Mouse (Mus musculus): ENCODE results near the gene Fancf. TPM values are rescaled to one million over a fixed set of nuclear protein-coding genes. Genes with fewer than 3 reads are reported as not detected.

Fancf gene
- 8.4 and 10.1 TPM in 2 replicates for polyA plus RNA-seq (2015; fragmentation: Nextera tagmentation; extraction: Ambion mirVana)

DNA sequence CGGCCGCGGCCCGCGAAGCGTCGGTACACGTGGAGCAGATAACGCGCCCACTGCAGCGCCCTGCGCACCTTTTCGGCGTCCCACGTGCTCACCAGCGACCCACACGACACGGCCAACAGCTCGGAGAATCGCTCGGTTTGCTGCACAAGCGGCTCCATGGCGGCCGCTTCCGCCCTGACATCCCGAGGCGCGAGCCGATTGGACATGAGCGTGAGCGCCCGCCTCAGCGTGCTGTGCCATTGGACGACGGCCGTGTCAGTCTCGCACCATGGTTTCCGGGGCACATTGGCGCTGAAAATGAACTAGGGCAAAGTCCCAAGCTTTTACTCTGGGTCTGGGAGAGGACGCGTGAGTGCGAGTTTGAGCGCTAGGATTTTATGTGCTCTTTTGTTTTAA, at the start of gene Fancf:
Gene Fancf, minus strand, starts transcription at position 171 of the 396 bp plus-strand sequence.
- H3K36me3 ChIP-seq, result no peaks in the 10 kb centered on the region
- H3K9me3 ChIP-seq (replicated peaks), result no peaks in the 10 kb centered on the region
- no peaks in the 10 kb centered on the region for H3K27me3 ChIP-seq (replicated peaks)
- H3K27ac ChIP-seq (replicated peaks), result peak within 1 kb of the TSS; percentile 99
- peak within 1 kb of the TSS; percentile 77 for H3K4me2 ChIP-seq
- H3K9ac ChIP-seq (replicated peaks), result peak within 1 kb of the TSS; percentile 87
- H3K4me3 ChIP-seq (replicated peaks), result peak within 1 kb of the TSS; percentile 83
- ATAC-seq (ENCODE audit: low FRiP score), result peak; percentile 99
- peaks cover 26% of the 10 kb centered on the region for H3K4me1 ChIP-seq
- WGBS, result under 1% methylated on average over 43 of the region's 43 CpGs

DNA sequence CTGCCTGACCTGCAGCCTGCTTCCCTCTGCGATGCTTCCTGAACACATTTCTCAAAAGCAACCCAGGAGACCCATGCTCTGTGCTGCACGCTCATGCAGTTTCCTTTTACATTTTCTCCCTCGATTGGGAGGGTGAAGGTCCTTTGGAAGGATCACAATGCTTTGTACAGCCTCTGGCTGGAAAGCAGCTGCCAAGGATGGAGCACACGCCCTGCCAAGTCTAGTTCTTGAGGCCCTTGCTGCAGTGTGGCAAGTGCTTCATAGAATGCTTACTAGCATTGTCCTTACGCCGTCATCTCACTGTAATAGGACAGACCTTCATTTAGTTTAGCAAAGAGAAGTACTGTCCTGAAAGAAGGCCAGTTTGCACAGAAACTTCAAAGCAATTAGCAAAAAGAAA, 37.0 kb upstream of the Fancf start:
- WGBS, result 69% methylated on average over 6 of the region's 6 CpGs
- H3K9me3 ChIP-seq (replicated peaks), result no peaks in the 10 kb centered on the region
- no peaks in the 10 kb centered on the region for H3K4me1 ChIP-seq
- H3K27ac ChIP-seq (replicated peaks), result no peak overlapping the region
- H3K27me3 ChIP-seq (replicated peaks), result no peaks in the 10 kb centered on the region
- no peak overlapping the region for H3K4me3 ChIP-seq (replicated peaks)
- no peak for ATAC-seq (ENCODE audit: low FRiP score)
- no peak overlapping the region for H3K9ac ChIP-seq (replicated peaks)
- no peaks in the 10 kb centered on the region for H3K36me3 ChIP-seq
- no peak overlapping the region for H3K4me2 ChIP-seq

- H3K4me1 ChIP-seq, result no peaks in the 10 kb centered on the region
- 57% methylated on average over 2 of the region's 2 CpGs for WGBS
Measured at GRCm38 (mm10) chr7:51894939-51895338, 32.9 kb upstream of the Fancf start.

DNA sequence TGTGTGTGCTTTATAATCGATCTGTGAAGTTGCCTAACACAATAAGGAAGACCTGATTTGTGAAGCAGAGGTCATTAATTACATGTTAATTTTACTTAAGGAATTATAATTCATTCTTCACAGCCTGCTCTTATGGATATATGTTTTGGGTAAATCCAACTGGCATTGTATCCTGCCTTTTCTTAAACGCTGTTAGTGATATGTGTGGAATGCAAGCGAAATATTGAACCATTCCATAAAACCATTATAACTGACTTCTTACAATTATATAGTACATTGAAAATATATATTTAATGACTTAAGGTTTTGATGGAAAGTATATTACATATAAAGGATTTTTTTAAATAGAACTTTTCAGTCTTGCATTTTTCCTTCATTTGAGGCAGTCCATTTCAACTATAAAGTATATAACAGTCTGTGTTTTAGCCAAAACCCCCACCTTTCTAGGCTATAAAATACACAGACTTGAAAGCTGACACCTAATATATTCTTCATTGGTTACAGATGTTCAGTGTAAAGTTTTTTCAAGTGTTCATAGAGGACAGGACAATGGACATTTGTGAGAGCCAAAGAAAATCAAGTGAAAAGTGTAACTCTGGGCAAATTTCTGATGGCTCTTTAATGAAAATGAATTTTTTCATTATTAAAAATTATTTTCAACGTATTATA, 32.2 kb upstream of the Fancf start:
- no peak overlapping the region for H3K4me2 ChIP-seq
- no peaks in the 10 kb centered on the region for H3K4me1 ChIP-seq
- H3K9me3 ChIP-seq (replicated peaks), result no peaks in the 10 kb centered on the region
- no peak for ATAC-seq (ENCODE audit: low FRiP score)
- H3K27ac ChIP-seq (replicated peaks), result no peak overlapping the region
- no peak overlapping the region for H3K4me3 ChIP-seq (replicated peaks)
- H3K9ac ChIP-seq (replicated peaks), result no peak overlapping the region
- H3K36me3 ChIP-seq, result no peaks in the 10 kb centered on the region
- H3K27me3 ChIP-seq (replicated peaks), result no peaks in the 10 kb centered on the region
- 82% methylated on average over 4 of the region's 4 CpGs for WGBS

More at GRCm38 (mm10) chr7:51894939-51895338, 32.9 kb upstream of the Fancf start:
- Histone ChIP-seq H3K27me3 (replicated peaks) (no peaks in the 10 kb centered on the region), H3K9ac (replicated peaks) (no peak overlapping the region), H3K4me3 (replicated peaks) (no peak overlapping the region), H3K4me2 (no peak overlapping the region), H3K27ac (replicated peaks) (no peak overlapping the region), H3K9me3 (replicated peaks) (no peaks in the 10 kb centered on the region), H3K36me3 (no peaks in the 10 kb centered on the region)
- ATAC-seq (ENCODE audit: low FRiP score), result no peak

GRCm38 (mm10) chr7:51893008-51893407, 30.9 kb upstream of the Fancf start:
- WGBS, result 92% methylated on average over 4 of the region's 4 CpGs
- Histone ChIP-seq H3K36me3 (0 out of 2 replicates have a peak, but pooled peaks cover 2% of the 10 kb centered on the region), H3K9me3 (replicated peaks) (no peaks in the 10 kb centered on the region), H3K4me2 (no peak overlapping the region), H3K9ac (replicated peaks) (no peak overlapping the region), H3K27ac (replicated peaks) (no peak overlapping the region), H3K4me1 (no peaks in the 10 kb centered on the region), H3K4me3 (replicated peaks) (no peak overlapping the region), H3K27me3 (replicated peaks) (no peaks in the 10 kb centered on the region)
- ATAC-seq (ENCODE audit: low FRiP score), result no peak

DNA sequence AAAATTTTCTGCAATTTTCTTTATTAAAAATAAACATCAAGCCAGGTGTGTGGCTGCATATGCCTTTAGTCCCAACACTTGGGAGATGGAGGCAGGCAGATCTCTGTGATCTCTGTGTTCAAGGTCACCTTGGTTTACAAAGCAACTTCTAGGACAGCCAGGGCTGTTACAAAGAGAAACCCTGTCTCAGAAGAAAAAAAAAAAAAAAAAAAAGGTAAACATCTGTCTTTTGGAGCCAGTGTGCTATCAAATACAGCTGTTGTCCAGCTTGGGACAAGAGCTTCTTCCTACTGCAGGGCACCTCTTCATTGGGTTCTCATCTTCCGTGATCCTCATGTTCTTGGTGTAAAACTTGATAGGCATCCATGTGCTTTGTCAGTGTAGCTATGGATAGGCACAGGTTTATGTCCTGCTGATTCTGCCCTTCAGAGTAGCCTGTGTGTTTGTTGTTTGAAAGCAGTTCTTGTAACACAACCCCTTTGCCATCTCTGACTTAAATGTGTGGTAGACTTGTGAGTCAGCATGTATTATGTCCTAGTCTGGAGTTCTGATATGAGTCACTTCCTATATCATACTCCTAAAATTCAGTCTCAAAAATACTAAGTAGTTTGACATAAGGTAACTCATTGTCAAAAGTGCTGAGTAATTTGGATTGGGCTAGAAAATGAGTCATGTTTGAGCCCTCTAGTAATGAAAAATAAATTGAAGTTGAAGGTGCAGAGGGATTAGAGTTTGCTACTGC, 30.3 kb upstream of the Fancf start:
- 100% methylated on average over 1 of the region's 1 CpGs for WGBS
- H3K27me3 ChIP-seq (replicated peaks), result no peaks in the 10 kb centered on the region
- H3K4me2 ChIP-seq, result no peak overlapping the region
- H3K9ac ChIP-seq (replicated peaks), result no peak overlapping the region
- no peak for ATAC-seq (ENCODE audit: low FRiP score)
- H3K9me3 ChIP-seq (replicated peaks), result no peaks in the 10 kb centered on the region
- H3K4me1 ChIP-seq, result no peaks in the 10 kb centered on the region
- H3K27ac ChIP-seq (replicated peaks), result no peak overlapping the region
- H3K36me3 ChIP-seq, result 0 out of 2 replicates have a peak, but pooled peaks cover 2% of the 10 kb centered on the region
- H3K4me3 ChIP-seq (replicated peaks), result no peak overlapping the region

- 0 out of 2 replicates have a peak, but pooled peaks cover 2% of the 10 kb centered on the region for H3K36me3 ChIP-seq
- H3K27ac ChIP-seq (replicated peaks), result no peak overlapping the region
- H3K4me3 ChIP-seq (replicated peaks), result no peak overlapping the region
- ATAC-seq (ENCODE audit: low FRiP score), result no peak
- 95% methylated on average over 7 of the region's 7 CpGs for WGBS
- H3K4me2 ChIP-seq, result no peak overlapping the region
- no peaks in the 10 kb centered on the region for H3K4me1 ChIP-seq
- H3K9me3 ChIP-seq (replicated peaks), result no peaks in the 10 kb centered on the region
- H3K27me3 ChIP-seq (replicated peaks), result no peaks in the 10 kb centered on the region
- H3K9ac ChIP-seq (replicated peaks), result no peak overlapping the region
Measured at GRCm38 (mm10) chr7:51889601-51890000, 27.5 kb upstream of the Fancf start.

- Histone ChIP-seq H3K4me1 (no peaks in the 10 kb centered on the region), H3K4me3 (replicated peaks) (no peak overlapping the region), H3K9ac (replicated peaks) (no peak overlapping the region), H3K4me2 (no peak overlapping the region), H3K9me3 (replicated peaks) (no peaks in the 10 kb centered on the region), H3K36me3 (0 out of 2 replicates have a peak, but pooled peaks cover 2% of the 10 kb centered on the region), H3K27ac (replicated peaks) (no peak overlapping the region), H3K27me3 (replicated peaks) (no peaks in the 10 kb centered on the region)
- ATAC-seq (ENCODE audit: low FRiP score), result no peak
- 81% methylated on average over 11 of the region's 11 CpGs for WGBS
Measured at GRCm38 (mm10) chr7:51887678-51888567, 25.9 kb upstream of the Fancf start.

DNA sequence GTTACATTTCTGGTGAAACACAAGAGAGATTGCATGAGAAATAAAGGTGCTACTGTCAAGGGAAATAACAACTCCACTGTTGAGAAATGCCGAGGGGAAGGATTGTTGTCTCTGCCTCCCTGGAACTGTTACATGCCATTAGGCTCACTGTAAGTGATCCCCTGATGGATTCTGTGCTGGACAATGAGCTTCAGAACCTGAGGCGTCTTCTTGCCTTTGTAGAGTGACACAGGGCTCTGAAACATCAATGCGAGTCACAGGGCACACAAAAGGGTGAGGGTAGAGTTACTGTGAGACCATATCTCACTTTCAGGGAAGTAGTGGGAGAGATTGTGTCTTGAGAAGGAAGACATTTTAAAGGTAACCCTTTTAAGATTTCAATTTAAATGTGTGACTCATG, 23.3 kb upstream of the Fancf start:
- H3K4me1 ChIP-seq, result no peaks in the 10 kb centered on the region
- H3K27ac ChIP-seq (replicated peaks), result no peak overlapping the region
- H3K36me3 ChIP-seq, result 0 out of 2 replicates have a peak, but pooled peaks cover 2% of the 10 kb centered on the region
- ATAC-seq (ENCODE audit: low FRiP score), result no peak
- H3K9ac ChIP-seq (replicated peaks), result no peak overlapping the region
- no peaks in the 10 kb centered on the region for H3K9me3 ChIP-seq (replicated peaks)
- WGBS, result 59% methylated on average over 3 of the region's 3 CpGs
- H3K4me2 ChIP-seq, result no peak overlapping the region
- no peaks in the 10 kb centered on the region for H3K27me3 ChIP-seq (replicated peaks)
- no peak overlapping the region for H3K4me3 ChIP-seq (replicated peaks)

DNA sequence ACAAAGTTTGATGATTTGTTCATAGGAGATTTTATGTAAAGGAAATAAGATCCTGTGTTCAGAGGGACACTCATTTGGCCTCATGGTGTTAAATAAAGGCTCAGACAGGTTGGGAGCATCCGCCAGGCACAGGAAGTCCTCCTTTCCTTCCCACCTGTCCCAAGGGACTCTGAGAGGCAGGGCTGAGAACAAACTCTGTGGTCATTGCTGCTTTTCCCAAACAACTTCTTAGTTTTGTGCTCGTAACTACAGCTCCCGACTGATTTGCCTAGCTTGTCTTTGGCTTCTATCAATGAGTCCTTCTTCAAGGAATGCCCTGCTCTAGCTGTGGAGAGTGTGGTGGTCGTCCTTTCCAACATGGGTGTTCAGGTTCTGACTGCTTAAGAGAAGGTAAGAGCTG, 18.1 kb upstream of the Fancf start:
- Histone ChIP-seq H3K4me2 (peak overlapping the region; percentile 87; the same call in 1 of the 2 replicates), H3K4me1 (peaks cover 10% of the 10 kb centered on the region), H3K27me3 (replicated peaks) (no peaks in the 10 kb centered on the region), H3K36me3 (no peaks in the 10 kb centered on the region), H3K9me3 (replicated peaks) (no peaks in the 10 kb centered on the region), H3K9ac (replicated peaks) (no peak overlapping the region), H3K27ac (replicated peaks) (no peak overlapping the region), H3K4me3 (replicated peaks) (no peak overlapping the region)
- 82% methylated on average over 4 of the region's 4 CpGs for WGBS
- no peak for ATAC-seq (ENCODE audit: low FRiP score)

- Histone ChIP-seq H3K4me1 (peaks cover 10% of the 10 kb centered on the region), H3K4me3 (replicated peaks) (peak overlapping the region; percentile 58), H3K9me3 (replicated peaks) (no peaks in the 10 kb centered on the region), H3K9ac (replicated peaks) (peak overlapping the region; percentile 75), H3K4me2 (peak overlapping the region; percentile 87), H3K27me3 (replicated peaks) (no peaks in the 10 kb centered on the region), H3K27ac (replicated peaks) (peak overlapping the region; percentile 95), H3K36me3 (no peaks in the 10 kb centered on the region)
- peak; percentile 97 for ATAC-seq (ENCODE audit: low FRiP score)
- under 1% methylated on average over 17 of the region's 17 CpGs for WGBS
Measured at GRCm38 (mm10) chr7:51879136-51879723, 17.2 kb upstream of the Fancf start.
